Mouse (Mus musculus) erythroblast, embryonic 14.5 days (primary cell): Measurements from ENCODE around the gene Dnaja4.

Experiments used
- GATA1 ChIP-seq: IDR thresholded peaks from 2 replicates; pipeline ENCODE4 v1.6.1; 2012; ENCODE audit warnings: low read length, inconsistent platforms, mixed read lengths
- TAL1 ChIP-seq: IDR thresholded peaks from 3 replicates; pipeline ENCODE4 v1.6.1; 2012; ENCODE audit warnings: low read length, inconsistent platforms, mixed read lengths

DNA sequence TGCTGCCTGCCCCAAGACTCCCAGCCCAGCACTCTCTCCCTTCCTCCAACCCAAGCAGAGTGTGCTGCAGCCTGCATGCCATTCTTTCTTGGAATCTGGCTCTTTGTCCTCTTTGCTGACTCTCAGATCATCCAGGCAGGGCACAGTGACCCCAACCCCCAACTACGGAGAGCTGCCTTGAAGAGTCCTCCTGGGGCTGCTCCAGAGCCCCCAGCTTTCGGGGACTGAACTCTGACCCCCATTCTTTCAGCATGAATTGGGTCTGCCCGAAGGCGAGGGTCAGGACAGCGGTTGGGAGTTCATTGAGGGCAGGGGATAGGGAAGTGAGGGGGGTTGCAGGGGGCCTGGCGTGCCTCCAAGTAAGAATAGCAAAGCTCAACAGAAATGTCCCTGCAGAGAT is 60.9 kb downstream of the Dnaja4 start:
- no peak for TF ChIP-seq TAL1
- TF ChIP-seq GATA1 = no peak
